Mouse (Mus musculus) spleen, postnatal 14 days (tissue): ENCODE measurements around the gene Iars2.

ENCODE experiments used
- DNase-seq, 2 experiments: peaks; one replicate each; pipeline ENCODE4 v3.0.0; 2021 to 2022; ENCODE audit warnings: low spot score in 2 of 2

The Iars2 gene

DNA sequence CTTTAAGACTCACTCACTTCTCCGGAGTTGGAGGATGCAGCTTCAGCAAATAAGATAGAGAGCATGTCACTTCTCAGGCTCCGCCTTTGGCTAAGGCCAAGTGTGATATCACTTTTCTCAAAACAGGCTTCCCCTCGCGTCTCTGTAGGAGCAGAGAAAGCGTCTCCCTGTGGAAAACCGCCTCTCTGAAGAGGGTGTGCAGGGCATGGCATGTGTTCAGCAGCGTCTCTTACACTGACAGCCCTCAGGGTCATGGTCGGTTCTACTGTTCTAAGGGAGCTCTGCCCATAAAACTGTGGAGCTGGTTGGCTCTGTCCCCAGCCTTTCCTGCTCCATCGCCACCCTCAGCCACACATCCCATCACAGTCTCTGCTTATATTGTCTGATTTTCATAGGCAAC is 49.9 kb downstream of the Iars2 start:
- DNase-seq, result no peak

DNA sequence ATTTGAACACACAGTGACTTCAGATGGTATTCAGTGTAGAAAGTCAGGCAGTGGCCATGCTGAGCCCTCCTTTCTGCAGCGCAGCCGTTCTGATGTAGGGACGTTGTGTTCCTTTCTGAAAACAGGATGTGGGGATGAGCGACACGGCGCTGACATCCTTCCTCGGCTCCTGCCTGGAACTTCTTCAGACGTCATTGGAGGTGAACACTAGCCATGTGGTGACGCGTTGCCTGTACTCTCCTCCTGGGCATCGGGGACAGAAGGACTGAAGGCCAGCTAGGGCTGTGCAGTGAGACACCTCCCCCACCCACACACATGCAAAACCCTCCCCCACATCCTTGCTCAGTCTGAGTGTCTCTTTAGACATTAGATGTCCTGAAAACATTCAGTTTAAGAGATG is 52.2 kb downstream of the Iars2 start:
- DNase-seq, result no peak

DNA sequence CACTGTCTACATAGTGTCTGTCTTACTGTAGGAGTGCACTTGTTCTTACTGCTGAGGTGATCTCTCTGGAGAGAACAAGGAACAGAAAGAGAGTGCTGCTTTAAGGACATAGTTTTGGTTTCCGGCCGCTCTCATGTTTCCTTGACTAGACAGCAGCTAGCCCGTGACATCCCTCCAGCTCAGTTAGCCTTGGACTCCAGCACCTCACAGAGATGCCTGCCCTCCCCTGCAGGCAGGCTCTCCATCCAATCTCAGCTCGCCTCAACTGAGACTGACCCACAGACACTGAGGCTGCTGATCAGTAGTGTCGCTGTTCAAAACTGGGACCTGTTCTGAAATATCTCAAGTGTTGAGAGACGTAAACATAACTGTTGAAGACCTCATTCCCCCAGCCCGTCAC is 53.2 kb downstream of the Iars2 start:
- no peak for DNase-seq

DNA sequence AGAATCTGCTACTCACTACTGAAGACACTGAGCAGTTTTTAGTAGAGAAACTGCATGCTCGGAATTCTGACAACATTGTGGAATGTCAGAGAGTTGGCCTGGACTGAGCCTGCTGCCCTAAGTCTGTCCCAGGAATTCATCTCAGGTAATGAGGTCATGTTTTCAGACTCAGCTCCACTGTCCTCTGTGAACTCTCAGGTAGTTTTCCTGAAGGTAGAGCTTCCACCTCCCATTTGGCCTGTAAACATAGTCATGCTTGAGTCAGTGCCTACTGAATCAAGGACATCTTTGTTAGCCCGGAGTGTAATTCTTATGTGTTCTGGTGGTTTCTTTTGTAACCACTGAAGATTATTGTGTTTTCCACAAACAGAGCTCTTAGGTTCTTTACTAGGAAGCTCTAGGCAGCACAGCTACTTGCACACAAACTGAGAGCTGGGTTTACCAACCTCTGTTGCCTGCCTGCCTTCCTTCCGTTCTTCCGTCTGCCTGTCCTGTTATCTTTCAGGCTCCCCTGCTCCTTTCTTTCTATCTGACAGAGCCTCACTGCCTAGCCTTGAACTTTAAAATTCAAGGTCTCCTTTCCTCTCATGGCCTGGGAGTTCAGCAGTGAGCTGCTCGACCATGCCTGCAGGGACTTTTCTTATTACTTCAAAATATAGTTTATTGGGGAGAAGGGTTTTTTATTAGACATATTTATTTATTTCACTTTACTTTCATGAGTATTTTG is 54.2 kb downstream of the Iars2 start:
- DNase-seq, result no peak

DNA sequence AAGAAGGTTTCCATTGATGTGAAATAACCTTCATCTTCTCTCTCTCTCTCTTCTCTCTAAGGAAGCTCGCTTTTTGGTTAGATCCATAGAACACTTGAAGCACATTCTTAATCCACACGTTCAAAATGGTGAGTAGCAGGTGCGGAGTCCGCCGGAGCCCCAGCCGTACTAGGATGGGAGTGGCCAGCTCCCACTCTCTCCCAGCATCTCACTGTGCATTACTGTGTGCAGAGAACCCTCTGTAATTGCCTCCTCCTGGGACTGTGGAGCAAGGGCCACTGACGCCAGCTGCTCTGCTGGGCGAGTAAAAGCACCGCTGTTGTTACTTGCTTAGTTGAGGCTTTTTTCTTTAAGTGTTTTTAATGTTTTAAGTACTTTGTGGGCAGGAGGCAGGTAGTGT is 57.8 kb downstream of the Iars2 start:
- no peak for DNase-seq

DNA sequence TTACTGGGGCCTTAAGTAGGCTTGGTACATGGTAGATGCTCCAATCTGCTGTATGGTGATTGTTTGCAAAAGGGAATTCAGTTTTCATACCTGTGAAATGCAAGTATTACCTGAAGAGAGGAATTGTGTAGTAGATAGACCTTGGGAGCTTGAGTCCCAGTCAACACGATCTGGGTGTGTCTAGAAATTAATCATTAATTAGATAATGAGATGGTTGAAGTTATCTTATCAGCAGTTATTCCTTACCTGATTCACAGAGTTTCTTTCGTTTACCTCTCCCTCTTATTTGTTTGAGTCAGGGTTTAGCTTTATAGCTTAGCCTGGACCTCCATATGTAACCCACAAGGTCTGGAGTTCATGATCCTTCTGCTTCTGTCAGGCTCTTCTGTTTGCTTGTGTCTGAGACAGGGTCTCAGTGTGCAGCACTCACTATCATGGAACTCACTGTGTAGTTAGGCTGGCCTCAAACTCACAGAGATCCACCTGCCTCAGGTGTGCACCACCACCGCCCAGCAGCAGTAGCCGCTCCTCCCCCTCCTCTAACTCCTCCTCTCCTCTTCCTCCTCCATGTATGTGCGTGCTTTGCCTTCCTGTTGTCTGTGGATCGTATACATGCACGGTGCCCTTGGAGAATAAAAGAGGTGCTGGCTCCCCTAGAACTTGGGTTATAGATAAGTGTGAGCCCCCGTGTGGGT is 58.6 kb downstream of the Iars2 start:
- no peak for DNase-seq

DNA sequence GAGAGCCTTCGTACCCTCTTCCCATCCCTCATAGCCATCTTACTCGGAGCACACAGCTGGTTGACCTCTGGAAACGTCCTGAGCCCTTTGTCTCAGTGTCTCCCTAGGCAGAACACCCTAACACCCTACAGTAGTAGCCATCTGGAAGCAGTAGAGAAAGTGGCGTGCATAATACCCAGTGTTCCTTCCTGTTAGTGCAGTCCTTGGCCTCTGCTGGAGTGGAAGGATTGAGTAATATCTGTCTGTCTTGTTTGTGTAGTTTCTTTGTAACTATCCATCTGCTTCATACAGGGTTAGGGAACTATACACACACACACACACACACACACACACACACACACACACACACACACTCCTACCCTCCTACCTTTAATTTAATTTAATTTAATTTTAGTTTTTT is 60.5 kb downstream of the Iars2 start:
- DNase-seq, result no peak

DNA sequence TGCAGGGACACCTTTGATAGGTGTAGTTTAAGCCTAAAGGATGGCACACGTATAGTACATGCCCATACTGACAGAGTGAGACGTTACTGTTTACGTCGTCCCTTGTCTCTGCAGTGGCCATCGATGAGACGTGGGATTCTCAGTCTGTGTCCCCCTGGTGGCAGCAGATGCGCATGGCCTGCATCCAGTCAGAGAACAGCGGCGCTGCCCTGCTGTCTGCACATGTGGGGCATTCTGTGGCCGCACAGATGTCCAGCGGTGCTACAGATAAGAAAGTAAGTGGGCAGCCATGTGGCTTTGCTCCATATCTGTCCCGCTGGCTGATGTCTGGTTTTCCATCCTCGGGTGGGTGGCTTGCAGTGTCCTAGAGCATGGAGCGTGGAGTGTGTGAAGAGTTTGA is 66.6 kb downstream of the Iars2 start:
- DNase-seq, result no peak

DNA sequence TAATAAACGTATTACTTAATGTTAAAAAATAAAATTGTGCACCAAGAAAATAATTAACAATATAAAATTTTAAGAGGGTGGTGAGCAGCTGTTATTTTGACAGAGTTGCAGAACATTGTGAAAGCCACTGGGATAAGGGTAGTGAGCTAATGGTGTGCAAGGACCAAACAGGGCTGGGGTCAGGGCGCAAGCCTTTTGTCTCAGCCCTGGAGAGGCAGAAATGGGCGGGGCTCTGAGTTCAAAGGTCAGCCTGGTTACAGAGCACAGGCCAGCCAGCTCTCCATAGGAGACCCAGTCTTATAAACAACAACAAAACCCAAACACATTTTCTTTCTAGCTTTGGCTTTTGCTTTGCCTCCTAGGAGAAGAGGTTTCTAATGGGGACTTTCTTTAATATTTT is 72.4 kb downstream of the Iars2 start:
- no peak for DNase-seq

DNA sequence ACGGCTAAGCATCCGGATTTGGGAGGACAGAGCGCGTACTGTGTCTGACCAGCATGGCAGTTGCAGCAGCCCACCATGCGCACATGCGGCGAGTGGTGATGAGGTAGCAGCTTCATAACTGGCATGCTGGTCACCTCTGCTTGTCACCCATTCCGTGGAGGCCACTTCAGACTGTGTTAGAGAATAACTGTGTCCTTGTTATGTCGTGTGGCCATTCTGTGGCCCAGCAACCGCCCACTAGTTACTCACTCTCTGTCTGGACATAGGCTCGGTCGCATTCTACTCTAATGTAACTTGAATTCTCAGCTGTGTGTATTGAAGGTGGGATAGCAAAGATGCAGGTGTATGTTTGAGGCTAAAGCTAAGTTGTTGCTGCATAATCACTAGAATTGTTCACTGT is 73.9 kb downstream of the Iars2 start:
- no peak for DNase-seq

DNA sequence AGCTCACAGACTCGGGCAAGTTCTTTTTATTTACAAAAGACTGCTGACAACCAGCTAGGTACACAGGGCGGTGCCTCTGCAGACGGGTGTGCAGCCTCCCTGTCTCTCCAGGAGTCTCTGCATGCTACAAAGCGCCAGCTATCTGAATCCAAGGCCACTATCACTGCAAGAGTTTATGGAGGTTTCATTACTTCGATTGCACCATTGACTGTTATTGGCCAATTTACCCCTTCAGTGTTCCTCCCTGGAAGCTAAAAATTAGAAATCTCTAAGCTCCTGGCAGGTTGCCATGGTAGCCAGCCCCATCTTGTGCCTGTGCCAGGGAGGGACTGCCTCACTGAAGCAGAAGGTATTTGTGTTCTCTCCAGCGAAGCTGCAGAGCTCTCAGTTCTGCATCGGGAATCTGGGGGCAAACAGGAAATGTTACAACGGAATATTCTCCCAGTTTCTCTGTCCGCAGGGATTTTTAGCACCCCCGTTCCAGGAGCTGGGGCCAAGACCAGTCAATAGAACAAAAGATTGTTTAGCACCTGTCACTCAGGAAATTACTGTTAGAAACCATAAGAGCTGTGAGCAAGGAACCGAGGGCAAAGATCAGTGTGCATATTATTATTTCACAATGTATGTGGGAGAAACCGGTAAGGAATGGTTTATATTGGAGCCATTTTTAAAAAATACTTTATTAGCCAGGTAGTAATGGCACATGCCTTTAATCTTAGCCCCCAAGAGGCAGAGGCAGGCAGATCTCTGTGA is 75.9 kb downstream of the Iars2 start:
- DNase-seq, result no peak

DNA sequence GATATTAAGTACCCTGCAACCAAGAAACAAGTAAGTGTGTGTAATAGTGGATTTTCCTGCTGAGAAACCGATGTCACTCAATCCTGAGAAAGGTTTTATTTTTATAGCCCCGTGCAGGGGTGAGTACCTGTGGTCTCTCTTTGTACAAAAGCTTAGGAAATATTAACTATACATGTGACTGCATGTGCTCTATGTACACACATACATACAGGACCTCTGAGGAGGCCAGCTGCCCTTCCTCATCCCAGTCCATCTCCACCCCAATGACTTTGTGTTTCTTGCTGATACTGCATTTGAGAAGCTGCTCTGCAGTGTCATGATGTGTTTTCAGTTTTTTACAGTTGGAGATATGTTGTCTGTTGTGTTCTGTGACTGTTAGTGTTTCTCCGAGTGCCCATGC is 76.8 kb downstream of the Iars2 start:
- DNase-seq, result no peak

DNA sequence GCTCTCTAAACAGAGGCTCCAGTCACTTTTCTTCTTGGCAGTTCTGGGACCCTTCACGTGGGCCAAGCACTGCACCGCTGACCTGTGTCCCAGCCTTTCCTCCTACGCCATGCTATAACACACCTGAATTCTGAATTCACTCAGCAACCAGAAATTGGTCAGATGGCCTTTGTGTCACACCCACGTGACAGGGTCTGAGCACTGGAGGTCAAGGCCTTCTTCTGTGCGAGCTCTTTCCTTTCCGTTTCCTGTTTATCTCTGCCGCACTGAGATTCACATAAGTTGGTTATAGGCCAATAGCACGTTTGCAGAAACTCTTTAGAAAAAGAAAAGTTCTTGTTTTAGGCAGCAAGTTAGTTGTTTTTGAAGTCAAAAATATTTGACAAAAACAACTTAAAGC is 80.5 kb downstream of the Iars2 start:
- DNase-seq, result no peak

DNA sequence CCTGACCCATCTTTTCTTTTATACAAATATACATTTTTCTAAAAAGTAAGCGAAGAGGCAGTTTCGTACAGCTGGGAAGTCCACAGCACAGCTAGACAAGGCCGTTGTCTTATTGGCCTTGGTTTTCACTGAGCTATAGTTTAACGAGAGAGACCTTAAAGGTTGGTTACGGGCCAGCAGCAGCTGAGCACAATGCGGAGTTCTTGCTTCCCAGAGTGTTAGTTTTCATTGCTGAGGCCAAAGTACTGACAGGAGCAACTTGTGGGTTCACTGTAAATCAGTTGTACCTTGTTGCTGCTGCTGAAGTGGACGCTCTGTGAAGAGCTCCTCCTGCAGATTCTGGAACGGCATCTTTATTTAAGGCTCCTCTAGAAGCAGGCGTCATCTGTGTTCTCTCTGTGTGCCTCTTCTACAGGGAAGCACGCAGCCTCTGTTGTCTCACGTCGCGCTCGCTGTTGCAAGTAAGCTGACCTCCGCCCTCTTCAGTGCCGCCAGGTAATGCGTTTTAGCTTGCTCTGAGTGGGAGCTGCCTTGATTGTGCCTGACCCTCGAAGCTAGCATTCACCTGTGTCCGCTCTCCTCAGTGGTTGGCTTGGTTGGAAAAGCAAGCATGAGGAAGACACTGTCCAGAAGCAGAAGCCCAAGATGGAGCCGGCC is 81.6 kb downstream of the Iars2 start:
- DNase-seq, result no peak

DNA sequence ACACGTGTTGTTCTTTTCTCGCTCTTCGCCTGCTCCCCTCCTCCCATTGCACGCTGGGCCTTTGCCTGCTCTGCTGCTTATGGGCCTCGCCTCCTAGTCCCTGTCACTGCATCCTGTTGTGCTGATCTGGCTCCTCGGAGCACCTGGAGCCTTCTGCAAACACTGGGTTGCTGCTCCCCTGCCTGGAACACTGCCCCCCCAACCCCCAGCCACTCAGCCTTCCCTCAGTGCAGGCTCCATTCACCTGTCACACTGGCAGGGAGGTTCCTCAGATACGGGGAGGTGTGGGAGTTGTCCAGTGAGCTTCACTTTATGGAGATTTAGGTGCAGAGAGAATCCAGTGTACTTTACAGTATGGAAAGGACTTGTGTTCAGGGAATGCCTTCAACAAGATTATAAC is 83.7 kb downstream of the Iars2 start:
- no peak for DNase-seq

DNA sequence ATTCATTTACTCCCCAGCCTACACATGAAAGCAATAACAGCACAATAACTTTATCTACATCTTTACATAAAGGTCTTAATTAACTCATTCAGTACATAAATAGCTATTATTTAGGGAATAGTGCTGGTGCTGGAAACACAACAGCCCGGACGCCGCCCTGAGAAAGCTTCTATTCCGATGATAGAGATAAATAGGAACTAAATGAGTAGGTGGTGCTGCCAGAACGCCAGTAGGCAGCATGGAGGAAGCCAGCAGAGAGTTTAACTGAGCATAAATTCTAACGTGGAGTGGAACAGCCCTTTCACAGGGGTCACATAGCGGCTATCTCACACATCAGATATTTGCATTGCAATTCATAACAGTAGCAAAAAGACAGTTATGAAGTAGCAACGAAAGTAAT is 86.2 kb downstream of the Iars2 start:
- no peak for DNase-seq

DNA sequence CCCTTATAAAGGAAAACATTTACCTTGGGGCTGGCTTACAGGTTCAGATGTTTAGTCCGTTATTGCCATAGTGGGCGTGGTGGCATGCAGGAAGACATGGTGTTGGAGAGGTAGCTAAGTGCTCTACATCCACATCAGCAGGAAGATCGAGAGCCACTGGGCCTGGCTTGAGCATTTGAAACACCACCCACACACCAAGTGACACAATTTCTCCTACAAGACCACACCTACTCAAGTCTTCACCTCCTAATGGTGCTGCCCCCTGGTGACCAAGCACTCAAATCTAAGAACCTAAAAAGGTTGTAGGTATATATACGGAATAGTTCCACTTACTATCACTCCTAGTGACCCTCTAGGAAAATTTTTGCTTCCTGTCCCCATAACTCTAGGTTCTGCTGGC is 92.7 kb downstream of the Iars2 start:
- no peak for DNase-seq

DNA sequence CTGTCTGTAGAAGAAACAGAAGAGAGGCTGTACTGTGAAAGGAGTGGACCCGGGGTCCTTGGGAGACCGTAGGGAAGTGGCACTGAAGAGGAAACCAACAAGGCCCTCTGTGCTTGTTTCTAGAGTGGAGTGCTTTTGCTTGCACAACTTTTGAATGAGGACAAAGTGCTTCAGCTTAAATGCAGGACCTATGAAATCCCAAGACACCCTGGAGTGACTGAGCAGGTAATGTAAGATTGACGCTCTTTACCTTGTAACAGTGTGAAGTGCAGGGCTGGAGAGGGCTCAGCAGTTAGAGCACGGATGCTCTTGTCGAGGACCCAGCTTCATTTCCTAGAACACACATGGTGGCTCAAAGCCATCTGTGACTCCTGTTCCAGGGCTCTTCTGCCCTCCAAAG is 93.4 kb downstream of the Iars2 start:
- no peak for DNase-seq
